Mouse (Mus musculus) kidney, postnatal 14 days (tissue): Measurements from ENCODE around the gene Nipal3.

ENCODE experiments used
- DNase-seq: peaks from one replicate; pipeline ENCODE4 v3.0.0; 2022; ENCODE audit warnings: mixed read lengths

The Nipal3 gene

GRCm38 (mm10) chr4:135433443-135434394, 61.1 kb downstream of the Nipal3 start, which contains the start of gene Rcan3:
Gene Rcan3 (minus strand): TSS chr4:135433853.
- peak; percentile 92 for DNase-seq

DNA sequence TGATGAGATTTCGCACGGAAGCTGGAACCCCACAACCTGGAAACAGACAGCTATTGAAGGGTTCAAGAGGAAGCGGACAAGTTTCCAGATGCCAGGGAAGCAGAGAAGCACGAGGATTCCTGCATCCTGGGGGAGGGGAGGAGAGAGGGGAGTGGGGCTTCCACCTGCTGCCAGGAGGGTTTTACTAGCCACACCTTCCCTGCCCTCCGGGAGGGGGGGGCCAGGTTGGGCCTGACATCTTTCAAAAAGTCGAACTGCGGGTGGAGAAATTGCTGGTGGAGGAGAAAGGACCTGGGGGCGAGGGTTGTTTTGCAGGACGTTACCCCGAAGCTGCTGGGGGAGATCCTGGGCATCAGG, 61.8 kb downstream of the Nipal3 start:
- DNase-seq, result no peak

- no peak for DNase-seq
These were observed 64.7 kb downstream of the Nipal3 start for GRCm38 (mm10) chr4:135429990-135430760.

- DNase-seq, result no peak
These were observed 65.5 kb downstream of the Nipal3 start for GRCm38 (mm10) chr4:135429383-135429782.

GRCm38 (mm10) chr4:135426587-135426986, 68.3 kb downstream of the Nipal3 start:
- DNase-seq, result no peak

- DNase-seq, result no peak
These were observed 69.2 kb downstream of the Nipal3 start for GRCm38 (mm10) chr4:135425625-135426024.

- no peak for DNase-seq
These were observed 73.9 kb downstream of the Nipal3 start for GRCm38 (mm10) chr4:135420961-135421360.

DNA sequence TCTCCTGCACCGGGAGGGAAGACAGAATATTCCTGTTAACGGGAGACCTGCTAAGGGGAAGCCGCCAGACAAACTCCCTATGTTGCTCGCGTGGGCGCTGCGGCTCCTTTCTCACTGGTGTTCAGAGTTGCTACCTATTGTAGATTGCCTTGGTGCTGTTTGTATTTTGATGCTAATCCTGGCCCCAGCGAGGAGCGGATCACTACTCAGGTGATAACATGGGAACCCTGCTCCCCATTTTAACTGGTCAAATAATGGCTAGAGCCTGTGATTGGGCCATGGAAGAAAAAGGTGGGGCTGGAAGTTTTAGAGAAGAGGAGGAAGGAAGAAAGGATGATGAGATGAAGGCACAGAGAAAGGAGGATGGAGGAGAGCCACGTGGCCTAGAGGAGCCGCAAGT, 74.4 kb downstream of the Nipal3 start:
- no peak for DNase-seq

- no peak for DNase-seq
These were observed 74.8 kb downstream of the Nipal3 start for GRCm38 (mm10) chr4:135419996-135420395.

DNA sequence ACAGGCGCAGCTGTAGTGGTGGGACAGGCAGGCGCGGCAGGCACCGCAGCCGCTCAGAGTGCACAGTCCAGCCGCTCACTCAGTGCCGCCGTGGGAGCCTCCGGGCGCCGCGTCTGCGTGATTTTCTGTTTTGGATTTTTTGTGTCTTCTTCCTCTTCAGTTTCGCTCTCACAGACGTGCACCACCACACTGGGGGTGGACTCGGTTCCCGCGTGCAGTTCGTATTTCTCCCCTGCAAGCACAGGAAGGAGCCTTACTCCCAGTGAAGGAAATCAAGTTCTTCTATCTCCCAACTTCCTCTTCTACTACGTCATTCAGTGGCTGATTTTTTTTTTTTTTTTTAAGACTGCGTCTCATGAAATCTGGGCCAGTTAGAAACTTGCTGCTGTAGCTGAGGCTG, 78.5 kb downstream of the Nipal3 start:
- no peak for DNase-seq

GRCm38 (mm10) chr4:135413491-135413890, 81.3 kb downstream of the Nipal3 start:
- DNase-seq, result no peak

DNA sequence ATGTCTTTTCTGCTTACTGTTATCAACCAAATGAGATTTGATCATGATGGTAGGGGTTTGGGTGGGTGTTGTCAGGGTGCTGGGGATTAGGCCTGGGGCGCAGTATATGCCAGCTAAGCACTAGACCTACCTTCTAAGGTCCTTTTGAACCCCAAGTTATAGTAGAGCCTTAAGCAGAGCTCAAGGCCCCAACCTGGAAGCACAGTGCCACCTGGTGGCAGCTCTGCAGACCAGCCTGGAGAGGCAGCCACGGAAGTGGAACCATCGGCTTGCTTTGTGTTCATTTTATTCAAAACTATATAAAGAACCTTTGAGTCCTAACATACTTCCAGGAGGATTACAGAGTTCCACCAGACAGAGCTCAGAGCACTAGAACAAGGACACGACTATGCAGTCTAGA, 83.2 kb downstream of the Nipal3 start:
- DNase-seq, result peak; percentile 66

GRCm38 (mm10) chr4:135406180-135406579, 88.7 kb downstream of the Nipal3 start:
- peak; percentile 41 for DNase-seq

GRCm38 (mm10) chr4:135404916-135405315, 89.9 kb downstream of the Nipal3 start:
- DNase-seq, result no peak

- no peak for DNase-seq
These were observed 90.8 kb downstream of the Nipal3 start for GRCm38 (mm10) chr4:135404048-135404447.

- DNase-seq, result no peak
These were observed 93.0 kb downstream of the Nipal3 start for GRCm38 (mm10) chr4:135401881-135402280.

DNA sequence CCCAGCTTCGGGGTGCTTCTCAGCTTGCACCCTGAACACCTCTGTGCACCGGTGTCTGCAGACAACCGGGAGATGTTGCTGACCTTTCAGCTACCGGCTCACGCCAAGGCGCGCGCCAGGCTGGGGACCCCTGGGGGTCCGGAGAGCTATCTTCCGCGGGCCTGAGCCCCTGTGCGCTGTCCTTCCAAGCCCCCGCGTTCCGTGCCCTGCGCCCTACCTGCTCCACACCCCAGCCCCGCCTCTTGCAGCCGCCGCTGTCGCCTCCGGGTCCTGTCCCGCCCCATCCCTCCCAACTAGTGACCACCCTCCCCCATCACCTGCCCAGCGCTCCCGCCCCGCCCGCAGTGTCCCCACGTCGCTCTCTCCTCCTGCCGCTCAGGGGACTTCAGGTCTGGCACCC, 96.8 kb downstream of the Nipal3 start, which contains the start of gene Ncmap:
Gene Ncmap (minus strand): TSS at position 237 of the 400 bp plus-strand sequence.
- DNase-seq, result no peak

DNA sequence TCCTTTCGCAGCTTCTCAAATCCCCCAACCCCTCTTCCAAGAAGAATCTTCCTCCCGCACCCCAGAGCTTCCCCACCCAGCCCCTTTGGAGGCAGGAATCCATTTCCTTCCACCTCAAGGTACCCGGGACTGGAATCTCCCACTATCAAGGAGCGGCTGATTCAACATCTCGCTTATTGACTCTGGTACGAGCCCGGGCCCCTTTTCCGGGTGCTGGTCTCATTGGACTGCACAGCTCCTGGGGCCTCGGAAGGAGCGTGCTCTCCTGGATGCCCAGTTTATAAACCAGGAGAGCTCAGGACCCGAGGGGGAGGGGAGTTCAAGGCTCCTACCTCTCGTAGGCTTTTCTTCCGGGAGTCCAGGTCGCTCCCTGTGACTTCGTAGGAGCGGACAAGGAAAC, 97.3 kb downstream of the Nipal3 start:
- no peak for DNase-seq

- DNase-seq, result no peak
These were observed 98.5 kb downstream of the Nipal3 start for GRCm38 (mm10) chr4:135396303-135396702.
